Mouse (Mus musculus) heart, adult 2 months (tissue): ENCODE results near the gene Vps45. TPM values are rescaled to one million over a fixed set of nuclear protein-coding genes. Genes with fewer than 3 reads are reported as not detected.
"Not testable (repeated sequence)": the region's sequence is repeated elsewhere in the genome, so short reads cannot be mapped to it uniquely, and the experiment has no call there.

Experiments
- DNase-seq, 2 experiments: peaks; one replicate each; pipeline ENCODE4 v3.0.0; 2021
- H3K27ac ChIP-seq: fragments of 200-600 bp; 2 replicates; pipeline ENCODE4 v1.8.1; 2022
- H3K27me3 ChIP-seq: fragments of 200-500 bp; 2 replicates; pipeline ENCODE4 v1.6.1; 2012; ENCODE audit warnings: mild to moderate bottlenecking, low read length, inconsistent platforms, mixed read lengths; ENCODE audit not compliant: control insufficient read depth, insufficient read depth
- H3K36me3 ChIP-seq: fragments of 200-500 bp; 2 replicates; pipeline ENCODE4 v1.6.1; 2012; ENCODE audit warnings: low read length, inconsistent platforms; ENCODE audit not compliant: control insufficient read depth, insufficient read depth
- H3K4me1 ChIP-seq: fragments of 200-500 bp; 2 replicates; pipeline ENCODE4 v1.6.1; 2011; ENCODE audit warnings: low read length; ENCODE audit not compliant: control insufficient read depth, insufficient read depth
- H3K4me3 ChIP-seq: fragments of 200-600 bp; 2 replicates; pipeline ENCODE4 v1.8.1; 2022
- H3K79me2 ChIP-seq: fragments of 200-500 bp; replicated peaks from 2 replicates; pipeline ENCODE4 v1.6.1; 2012; ENCODE audit warnings: mild to moderate bottlenecking, inconsistent platforms, low read length, moderate library complexity, mixed read lengths; ENCODE audit not compliant: control insufficient read depth, insufficient read depth
- H3K9ac ChIP-seq: fragments of 200-500 bp; 2 replicates; pipeline ENCODE4 v1.6.1; 2012; ENCODE audit warnings: low read depth, mild to moderate bottlenecking, control low read depth, inconsistent platforms, low read length, mixed read lengths
- CTCF ChIP-seq: fragments of 200-600 bp; IDR thresholded peaks from 2 replicates; pipeline ENCODE4 v1.8.1; 2022; ENCODE audit warnings: antibody characterized with exemption, mild to moderate bottlenecking, moderate library complexity
- EP300 ChIP-seq: fragments of 200-500 bp; IDR thresholded peaks from 2 replicates; pipeline ENCODE4 v1.6.1; 2011; ENCODE audit warnings: low read depth, low read length, control low read depth; ENCODE audit not compliant: insufficient read depth
- POLR2A ChIP-seq: fragments of 200-500 bp; IDR thresholded peaks from 2 replicates; pipeline ENCODE4 v1.6.1; 2011; ENCODE audit warnings: mild to moderate bottlenecking, low read depth, low read length, control low read depth; ENCODE audit not compliant: insufficient read depth
- WGBS: fragments of 180-500 bp; shearing (Covaris S2); methylation state at CpG from one replicate; pipeline ENCODE4 v1.1.7; 2018; 5-methylcytosine and 5-hydroxymethylcytosine counted together
- intact Hi-C: fragments of 180-260 bp; cut with DNase I; formaldehyde crosslinking; loops from one replicate; pipeline ENCODE4 v1.15.1; 2025
- polyA plus RNA-seq: library from polyadenylated mRNA; depleted of rRNA; stranded (reverse); fragments of >200 nt; gene quantifications from 2 replicates; pipeline ENCODE4 v1.2.3, GENCODE M21; 2012
- total RNA-seq, 2 experiments: library from RNA; stranded (reverse); gene quantifications; 2 replicates each; pipeline ENCODE4 v1.2.3; 2021

Vps45 gene
- total and polyA plus RNA-seq, 3 experiments = 4.3 to 24.5 (median 23.0) TPM

GRCm38 (mm10) chr3:96055294-96055693 is 3.0 kb downstream of the Vps45 start:
- 83% methylated on average over 6 of the region's 6 CpGs for WGBS
- H3K79me2 ChIP-seq = no peaks in the 10 kb centered on the region
- H3K27me3 ChIP-seq = no peaks in the 10 kb centered on the region
- TF ChIP-seq CTCF (no peak), EP300 (no peak), POLR2A (no peak)
- no peak overlapping the region for H3K9ac ChIP-seq
- 0 out of 2 replicates have a peak, but pooled peaks cover 2% of the 10 kb centered on the region for H3K36me3 ChIP-seq
- DNase-seq = no peak
- H3K4me3 ChIP-seq = no peak overlapping the region
- H3K27ac ChIP-seq = no peak overlapping the region
- H3K4me1 ChIP-seq = peaks cover 2% of the 10 kb centered on the region
- intact Hi-C loops = no loop called here

GRCm38 (mm10) chr3:96051839-96052238 is 6.4 kb downstream of the Vps45 start:
- Histone ChIP-seq H3K27ac (no peak overlapping the region), H3K4me3 (no peak overlapping the region), H3K9ac (no peak overlapping the region), H3K27me3 (no peaks in the 10 kb centered on the region), H3K79me2 (no peaks in the 10 kb centered on the region), H3K36me3 (no peaks in the 10 kb centered on the region), H3K4me1 (peaks cover 2% of the 10 kb centered on the region)
- peak; percentile 14 to 39 for DNase-seq
- intact Hi-C loops = loop anchor here (1.0 to 5.0 kb wide), 3 partner anchors 86 to 191 kb away; partner anchors contain the start of gene Ciart
- 40% methylated on average over 2 of the region's 2 CpGs for WGBS
- no peak for TF ChIP-seq POLR2A
- peak; percentile 100 for TF ChIP-seq CTCF
- TF ChIP-seq EP300 = 0 out of 2 replicates have a peak, but pooled peaks have one; percentile 26

- H3K27ac ChIP-seq = no peak overlapping the region
- no peak overlapping the region for H3K9ac ChIP-seq
- WGBS = 80% methylated on average over 4 of the region's 4 CpGs
- TF ChIP-seq EP300 = no peak
- TF ChIP-seq CTCF = no peak
- no peak for TF ChIP-seq POLR2A
- no peak for DNase-seq
- intact Hi-C loops = loop anchor here (5.0 kb wide), 1 partner anchor 169 kb away; the partner anchor contains the start of gene Ciart
- H3K4me3 ChIP-seq = no peak overlapping the region
- H3K4me1 ChIP-seq = peaks cover 2% of the 10 kb centered on the region
- no peaks in the 10 kb centered on the region for H3K27me3 ChIP-seq
- H3K36me3 ChIP-seq = no peaks in the 10 kb centered on the region
- no peaks in the 10 kb centered on the region for H3K79me2 ChIP-seq
These were observed 7.1 kb downstream of the Vps45 start for GRCm38 (mm10) chr3:96051186-96051585.

- H3K36me3 ChIP-seq = no peaks in the 10 kb centered on the region
- no peak overlapping the region for H3K9ac ChIP-seq
- intact Hi-C loops = loop anchor here (5.0 kb wide), 1 partner anchor 168 kb away; the partner anchor contains the start of gene Ciart
- WGBS = 86% methylated on average over 7 of the region's 7 CpGs
- H3K27me3 ChIP-seq = no peaks in the 10 kb centered on the region
- peaks cover 2% of the 10 kb centered on the region for H3K4me1 ChIP-seq
- no peak overlapping the region for H3K27ac ChIP-seq
- no peak for DNase-seq
- H3K79me2 ChIP-seq = no peaks in the 10 kb centered on the region
- TF ChIP-seq EP300 = no peak
- no peak overlapping the region for H3K4me3 ChIP-seq
These were observed 7.5 kb downstream of the Vps45 start for GRCm38 (mm10) chr3:96050779-96051178.

GRCm38 (mm10) chr3:96044559-96044958 is 13.7 kb downstream of the Vps45 start:
- DNase-seq, intact Hi-C loops: not testable (repeated sequence)
- WGBS = 92% methylated on average over 3 of the region's 3 CpGs

GRCm38 (mm10) chr3:96043104-96043503 is 15.2 kb downstream of the Vps45 start:
- DNase-seq = peak in 1 of 2 experiments; percentile 12
- intact Hi-C loops = no loop called here
- WGBS = 58% methylated on average over 1 of the region's 1 CpGs

More at GRCm38 (mm10) chr3:96044559-96044958, 13.7 kb downstream of the Vps45 start:
- H3K9ac ChIP-seq, H3K27ac ChIP-seq, H3K27me3 ChIP-seq, H3K4me1 ChIP-seq, H3K79me2 ChIP-seq, H3K4me3 ChIP-seq, H3K36me3 ChIP-seq: not testable (repeated sequence)

More at GRCm38 (mm10) chr3:96043104-96043503, 15.2 kb downstream of the Vps45 start:
- no peaks in the 10 kb centered on the region for H3K27me3 ChIP-seq
- peak overlapping the region; percentile 15 for H3K27ac ChIP-seq
- no peak overlapping the region for H3K4me3 ChIP-seq
- no peaks in the 10 kb centered on the region for H3K79me2 ChIP-seq
- H3K4me1 ChIP-seq = no peaks in the 10 kb centered on the region; the same call in 1 of the 2 replicates
- no peak overlapping the region for H3K9ac ChIP-seq
- peaks cover 2% of the 10 kb centered on the region for H3K36me3 ChIP-seq
- TF ChIP-seq EP300 = no peak
- no peak for TF ChIP-seq CTCF
- TF ChIP-seq POLR2A = no peak
